Mouse (Mus musculus) embryonic facial prominence, embryonic 11.5 days (tissue): ENCODE data around the gene Tsr1. TPM values are rescaled to one million over a fixed set of nuclear protein-coding genes. Genes with fewer than 3 reads are reported as not detected.

ENCODE experiments used
- ATAC-seq: fragments of 200-750 bp; cut with Nextera tagmentation; replicated peaks from 2 replicates; pipeline ENCODE4 v1.8.0; 2017; ENCODE audit warnings: low read depth; ENCODE audit not compliant: insufficient number of reproducible peaks, low FRiP score, low TSS enrichment
- DNase-seq: peaks from one replicate; pipeline ENCODE4 v3.0.0-alpha.2; 2015; ENCODE audit warnings: low spot score
- H3K27ac ChIP-seq: fragments of 300-500 bp; sonication (generic); replicated peaks from 2 replicates; pipeline ENCODE4 v1.5.1; 2014; ENCODE audit warnings: mild to moderate bottlenecking, low read depth, low read length, control low read depth
- H3K27me3 ChIP-seq: fragments of 300-500 bp; sonication (generic); 2 replicates; pipeline ENCODE4 v1.6.1; 2014; ENCODE audit warnings: mild to moderate bottlenecking, low read length, moderate library complexity, mixed read lengths; ENCODE audit not compliant: control insufficient read depth, insufficient read depth
- H3K36me3 ChIP-seq: fragments of 300-500 bp; sonication (generic); replicated peaks from 2 replicates; pipeline ENCODE4 v1.6.1; 2014; ENCODE audit warnings: low read depth, mild to moderate bottlenecking, low read length, moderate library complexity, mixed read lengths; ENCODE audit not compliant: control insufficient read depth, insufficient read depth
- H3K4me1 ChIP-seq: fragments of 300-500 bp; sonication (generic); 2 replicates; pipeline ENCODE4 v1.6.1; 2014; ENCODE audit warnings: low read length, mixed read lengths; ENCODE audit not compliant: control insufficient read depth, insufficient read depth
- H3K4me2 ChIP-seq: fragments of 300-500 bp; sonication (generic); 2 replicates; pipeline ENCODE4 v1.6.1; 2014; ENCODE audit warnings: low read depth, mild to moderate bottlenecking, control low read depth, low read length, moderate library complexity
- H3K4me3 ChIP-seq: fragments of 300-500 bp; sonication (generic); 2 replicates; pipeline ENCODE4 v1.5.1; 2014; ENCODE audit warnings: low read depth, low read length, control low read depth
- H3K9ac ChIP-seq: fragments of 300-500 bp; sonication (generic); replicated peaks from 2 replicates; pipeline ENCODE4 v1.6.1; 2014; ENCODE audit warnings: mild to moderate bottlenecking, control low read depth, low read length
- H3K9me3 ChIP-seq: fragments of 300-500 bp; sonication (generic); replicated peaks from 2 replicates; pipeline ENCODE4 v1.6.1; 2016; ENCODE audit warnings: mild to moderate bottlenecking, low read length, inconsistent platforms, mixed read lengths; ENCODE audit not compliant: control insufficient read depth
- WGBS: fragments of 180-500 bp; shearing (Covaris S2); extraction: QIAGEN DNeasy Blood & Tissue Kit; methylation state at CpG from one replicate; pipeline ENCODE4 v1.1.7; 2014; 5-methylcytosine and 5-hydroxymethylcytosine counted together
- polyA plus RNA-seq: library from polyadenylated mRNA; unstranded; fragments of >200 nt; fragmentation: Nextera tagmentation; extraction: Ambion mirVana; gene quantifications from 2 replicates; pipeline ENCODE4 v1.2.1, GENCODE M21; 2014

Gene Tsr1
- polyA plus RNA-seq, 1 experiment from 2014 or later = 62.6 TPM

- Histone ChIP-seq H3K4me1 (no peaks in the 10 kb centered on the region), H3K9me3 (no peaks in the 10 kb centered on the region), H3K9ac (no peak overlapping the region), H3K27me3 (no peaks in the 10 kb centered on the region), H3K27ac (no peak overlapping the region), H3K4me3 (no peak overlapping the region), H3K4me2 (no peak overlapping the region), H3K36me3 (no peaks in the 10 kb centered on the region)
- no peak for DNase-seq
- ATAC-seq = no peak
- 77% methylated on average over 2 of the region's 2 CpGs for WGBS
These were observed 30.7 kb upstream of the Tsr1 start for GRCm38 (mm10) chr11:74867181-74867580.

- Histone ChIP-seq H3K4me3 (no peak overlapping the region), H3K27me3 (no peaks in the 10 kb centered on the region), H3K4me2 (no peak overlapping the region), H3K4me1 (no peaks in the 10 kb centered on the region), H3K9me3 (no peaks in the 10 kb centered on the region), H3K27ac (no peak overlapping the region), H3K36me3 (no peaks in the 10 kb centered on the region), H3K9ac (no peak overlapping the region)
- no peak for DNase-seq
- 88% methylated on average over 13 of the region's 13 CpGs for WGBS
- no peak for ATAC-seq
These were observed 29.7 kb upstream of the Tsr1 start for GRCm38 (mm10) chr11:74868046-74868760.

DNA sequence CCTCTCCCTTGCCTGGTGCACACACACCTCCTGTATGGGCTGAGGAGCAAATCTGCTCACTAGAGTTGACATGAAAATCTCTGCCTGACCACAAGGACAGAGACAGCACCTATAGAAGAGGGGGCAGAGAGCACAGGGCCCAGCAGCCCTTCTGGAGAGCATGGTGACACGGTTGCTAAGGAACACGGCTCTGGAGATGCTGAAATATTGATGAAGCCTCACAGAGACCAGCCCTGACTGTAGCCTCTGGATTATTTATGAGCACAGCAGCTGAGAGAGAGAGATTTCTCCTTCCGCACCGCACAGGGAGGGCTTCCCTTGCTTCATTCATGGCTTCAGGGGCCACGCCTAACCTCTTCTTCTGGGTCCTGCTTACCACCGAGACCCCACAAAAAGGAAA is 28.3 kb upstream of the Tsr1 start:
- no peak overlapping the region for H3K27ac ChIP-seq
- H3K27me3 ChIP-seq = no peaks in the 10 kb centered on the region
- H3K4me3 ChIP-seq = no peak overlapping the region
- H3K9ac ChIP-seq = no peak overlapping the region
- no peaks in the 10 kb centered on the region for H3K4me1 ChIP-seq
- H3K4me2 ChIP-seq = no peak overlapping the region
- H3K9me3 ChIP-seq = no peaks in the 10 kb centered on the region
- no peaks in the 10 kb centered on the region for H3K36me3 ChIP-seq
- WGBS = 86% methylated on average over 6 of the region's 6 CpGs
- DNase-seq (no peak), ATAC-seq (no peak)

DNA sequence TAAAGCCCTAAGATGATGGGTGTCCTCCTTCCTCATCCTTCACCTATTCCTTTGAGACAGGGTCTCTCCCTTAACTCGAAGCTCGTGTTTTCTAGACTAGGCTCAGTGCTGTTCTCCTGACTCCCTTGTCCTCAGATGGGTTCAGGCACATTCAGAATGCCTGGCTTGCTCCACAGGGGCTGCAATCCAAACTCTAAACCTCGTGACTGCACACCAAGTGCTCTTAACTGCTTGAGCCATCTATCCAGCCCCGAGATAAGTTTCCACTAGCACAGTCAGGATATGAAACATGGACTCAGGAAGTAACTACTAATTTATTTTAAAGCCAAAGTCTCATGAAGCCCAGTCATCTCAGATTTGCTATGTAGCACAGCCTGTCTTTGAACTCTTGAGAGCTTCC is 27.3 kb upstream of the Tsr1 start:
- ATAC-seq (no peak), DNase-seq (no peak)
- Histone ChIP-seq H3K4me2 (no peak overlapping the region), H3K27ac (no peak overlapping the region), H3K9me3 (no peaks in the 10 kb centered on the region), H3K27me3 (no peaks in the 10 kb centered on the region), H3K36me3 (no peaks in the 10 kb centered on the region), H3K4me3 (no peak overlapping the region), H3K4me1 (no peaks in the 10 kb centered on the region), H3K9ac (no peak overlapping the region)
- WGBS = 81% methylated on average over 4 of the region's 4 CpGs

- no peak overlapping the region for H3K4me3 ChIP-seq
- no peak overlapping the region for H3K4me2 ChIP-seq
- WGBS = 37% methylated on average over 12 of the region's 12 CpGs
- ATAC-seq = no peak
- H3K27me3 ChIP-seq = no peaks in the 10 kb centered on the region
- DNase-seq = no peak
- no peaks in the 10 kb centered on the region for H3K9me3 ChIP-seq
- no peak overlapping the region for H3K27ac ChIP-seq
- H3K9ac ChIP-seq = no peak overlapping the region
- no peaks in the 10 kb centered on the region for H3K36me3 ChIP-seq
- H3K4me1 ChIP-seq = no peaks in the 10 kb centered on the region
These were observed 26.8 kb upstream of the Tsr1 start for GRCm38 (mm10) chr11:74870991-74871622.

- Histone ChIP-seq H3K4me2 (no peak overlapping the region), H3K36me3 (no peaks in the 10 kb centered on the region), H3K4me1 (0 out of 2 replicates have a peak, but pooled peaks cover 3% of the 10 kb centered on the region), H3K4me3 (no peak overlapping the region), H3K27me3 (no peaks in the 10 kb centered on the region), H3K9ac (no peak overlapping the region), H3K27ac (no peak overlapping the region), H3K9me3 (no peaks in the 10 kb centered on the region)
- DNase-seq (no peak), ATAC-seq (no peak)
- 60% methylated on average over 3 of the region's 3 CpGs for WGBS
These were observed 23.2 kb upstream of the Tsr1 start for GRCm38 (mm10) chr11:74874630-74875029.

DNA sequence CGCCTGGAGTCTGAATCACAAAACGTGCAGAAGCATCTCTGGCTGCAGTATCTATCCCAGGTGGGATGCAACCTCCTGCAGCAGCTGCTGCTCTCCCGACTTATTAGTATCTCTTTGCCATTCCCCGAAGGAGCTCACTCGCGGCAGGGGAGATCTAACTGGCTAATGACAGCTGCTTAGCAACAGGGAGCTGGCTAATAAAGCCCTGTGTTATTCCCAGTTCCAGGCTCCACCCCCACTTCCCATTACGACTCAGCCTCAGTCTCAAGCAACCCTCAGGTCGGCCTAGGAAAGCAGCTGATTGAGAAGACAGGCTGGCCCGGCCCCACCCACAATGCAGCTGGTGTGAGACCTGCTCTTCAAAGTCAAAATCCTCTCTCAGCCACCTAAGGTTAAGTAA is 21.1 kb upstream of the Tsr1 start:
- H3K4me1 ChIP-seq = 0 out of 2 replicates have a peak, but pooled peaks cover 3% of the 10 kb centered on the region
- H3K4me3 ChIP-seq = no peak overlapping the region
- ATAC-seq (peak; percentile 84), DNase-seq (peak; percentile 73)
- no peak overlapping the region for H3K4me2 ChIP-seq
- H3K36me3 ChIP-seq = no peaks in the 10 kb centered on the region
- H3K9ac ChIP-seq = no peak overlapping the region; the same call in 1 of the 2 replicates
- H3K27ac ChIP-seq = 0 out of 2 replicates have a peak overlapping the region, but pooled peaks have one; percentile 8
- H3K27me3 ChIP-seq = no peaks in the 10 kb centered on the region
- under 1% methylated on average over 9 of the region's 9 CpGs for WGBS
- H3K9me3 ChIP-seq = no peaks in the 10 kb centered on the region

GRCm38 (mm10) chr11:74880999-74881398 is 16.9 kb upstream of the Tsr1 start:
- Histone ChIP-seq H3K36me3 (no peaks in the 10 kb centered on the region), H3K4me3 (no peak overlapping the region), H3K4me1 (0 out of 2 replicates have a peak, but pooled peaks cover 3% of the 10 kb centered on the region), H3K9me3 (no peaks in the 10 kb centered on the region), H3K4me2 (no peak overlapping the region), H3K27ac (no peak overlapping the region), H3K9ac (no peak overlapping the region), H3K27me3 (no peaks in the 10 kb centered on the region)
- WGBS = 91% methylated on average over 9 of the region's 9 CpGs
- ATAC-seq = no peak
- no peak for DNase-seq
